26 mouse cellular contexts compared by ENCODE assay signal in the genomic region with DNA sequence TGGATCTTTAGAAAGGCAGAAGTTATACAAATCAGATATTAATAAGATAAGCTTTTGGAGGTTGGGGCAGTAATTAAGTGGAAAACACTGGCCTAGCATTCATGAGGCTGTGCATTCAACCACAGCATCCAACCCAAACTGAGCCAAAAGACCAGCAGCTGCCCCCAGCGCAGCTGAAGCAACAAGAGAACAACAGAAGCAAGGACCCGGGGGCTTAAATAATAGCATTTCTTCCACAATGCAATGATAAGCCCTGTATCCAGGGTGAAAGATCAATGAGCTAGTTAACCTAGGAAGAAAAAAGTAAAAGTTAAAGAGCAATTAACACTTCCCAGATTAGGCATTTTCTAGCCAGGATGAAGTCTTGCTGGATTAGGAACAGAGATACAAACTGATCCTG. TPM values are rescaled to one million over a fixed set of nuclear protein-coding genes. Genes with fewer than 3 reads are reported as not detected.
DNase-seq lines count a peak whose midpoint lies in the region; ATAC-seq and TF ChIP-seq lines count a peak whose summit lies in the region.
"Had no signal": no experiment of that assay in that cellular context is flagged by ENCODE, and none has a peak within 500 bp of the region (broad histone marks: within the 10 kb centered on the region; RNA-seq: fewer than 3 reads in every experiment).

No protein-coding gene starts in this region.

- intact Hi-C loops in heart, adult 2 months (cut with DNase I) = loop anchor here (5.0 to 10.0 kb wide), 2 partner anchors 485 to 973 kb away; partner anchors contain the start of gene Ppp1r9a

- TF ChIP-seq POLR2A in heart, adult 2 months (IDR thresholded peaks at IDR 0.05; ENCODE audit: insufficient read depth, low read depth, low read length) = no peak

- H3K9me3 ChIP-seq in kidney, embryonic 15.5 days (replicated peaks) = no peaks in the 10 kb centered on the region
- no peaks in the 10 kb centered on the region for H3K9me3 ChIP-seq in midbrain, embryonic 11.5 days (ENCODE audit: control insufficient read depth, low read length)
- H3K9me3 ChIP-seq in midbrain, embryonic 13.5 days = no peaks in the 10 kb centered on the region
- H3K9me3 ChIP-seq in limb, embryonic 10.5 days (replicated peaks) = no peaks in the 10 kb centered on the region
- no peaks in the 10 kb centered on the region for H3K9me3 ChIP-seq in heart, embryonic 11.5 days (replicated peaks; ENCODE audit: control insufficient read depth, low read length)
- H3K9me3 ChIP-seq: embryonic facial prominence, embryonic 13.5 days; embryonic facial prominence, embryonic 15.5 days; forebrain, embryonic 10.5 days; forebrain, embryonic 12.5 days had no signal

- no peak for ATAC-seq in kidney, embryonic 15.5 days (replicated peaks; ENCODE audit: low FRiP score)
- no peak for ATAC-seq in midbrain, embryonic 11.5 days (ENCODE audit: low FRiP score)
- no peak for ATAC-seq in midbrain, embryonic 13.5 days
- ATAC-seq in heart, embryonic 11.5 days (replicated peaks; ENCODE audit: insufficient number of reproducible peaks, low FRiP score, low TSS enrichment) = no peak
- ATAC-seq: forebrain, embryonic 14.5 days; forebrain, embryonic 16.5 days had no signal

- no peaks in the 10 kb centered on the region; the same call in 1 of the 2 replicates for H3K4me1 ChIP-seq in heart, adult 2 months (ENCODE audit: control insufficient read depth, insufficient read depth, low read length)
- H3K4me1 ChIP-seq in kidney, embryonic 15.5 days = peaks cover 15% of the 10 kb centered on the region
- peaks cover 14% of the 10 kb centered on the region; the same call in 1 of the 2 replicates for H3K4me1 ChIP-seq in midbrain, embryonic 11.5 days (ENCODE audit: control insufficient read depth, insufficient read depth, low read length)
- H3K4me1 ChIP-seq in midbrain, embryonic 13.5 days (replicated peaks) = peaks cover 36% of the 10 kb centered on the region
- H3K4me1 ChIP-seq in limb, embryonic 10.5 days = peaks cover 47% of the 10 kb centered on the region
- H3K4me1 ChIP-seq in heart, embryonic 11.5 days (ENCODE audit: control insufficient read depth, insufficient read depth, low read length) = peaks cover 7% of the 10 kb centered on the region; the same call in 1 of the 2 replicates

- no peaks in the 10 kb centered on the region for H3K27me3 ChIP-seq in heart, adult 2 months (ENCODE audit: control insufficient read depth, insufficient read depth, low read length)
- H3K27me3 ChIP-seq in kidney, embryonic 15.5 days = peaks cover 6% of the 10 kb centered on the region; the same call in 1 of the 2 replicates
- no peaks in the 10 kb centered on the region for H3K27me3 ChIP-seq in midbrain, embryonic 11.5 days (ENCODE audit: control insufficient read depth, insufficient read depth, low read length)
- peaks cover 8% of the 10 kb centered on the region for H3K27me3 ChIP-seq in midbrain, embryonic 13.5 days
- H3K27me3 ChIP-seq in limb, embryonic 10.5 days (ENCODE audit: low read depth, poor library complexity, severe bottlenecking) = no peaks in the 10 kb centered on the region
- no peaks in the 10 kb centered on the region for H3K27me3 ChIP-seq in heart, embryonic 11.5 days (ENCODE audit: control insufficient read depth, insufficient read depth, low read length)
- H3K27me3 ChIP-seq: embryonic facial prominence, embryonic 15.5 days had no signal

- H3K27ac ChIP-seq in heart, adult 2 months = no peak overlapping the region
- 0 out of 2 replicates have a peak overlapping the region, but pooled peaks have one; percentile 18 for H3K27ac ChIP-seq in kidney, embryonic 15.5 days
- H3K27ac ChIP-seq in midbrain, embryonic 11.5 days (ENCODE audit: low read depth, low read length) = no peak overlapping the region
- H3K27ac ChIP-seq in midbrain, embryonic 13.5 days = no peak overlapping the region
- no peak overlapping the region; the same call in 1 of the 2 replicates for H3K27ac ChIP-seq in limb, embryonic 10.5 days
- H3K27ac ChIP-seq in heart, embryonic 11.5 days (ENCODE audit: low read depth, low read length) = no peak overlapping the region
- H3K27ac ChIP-seq: embryonic facial prominence, embryonic 13.5 days; embryonic facial prominence, embryonic 15.5 days; forebrain, embryonic 10.5 days; forebrain, embryonic 12.5 days had no signal

- WGBS in heart, adult 2 months = 80% methylated on average over 2 of the region's 2 CpGs
- WGBS in kidney, embryonic 15.5 days = 53% methylated on average over 2 of the region's 2 CpGs
- 16% methylated on average over 2 of the region's 2 CpGs for WGBS in midbrain, embryonic 11.5 days
- whole genome bisulfite sequencing in midbrain, embryonic 13.5 days = 16% methylated on average over 2 of the region's 2 CpGs
- 84% methylated on average over 2 of the region's 2 CpGs for WGBS in limb, embryonic 10.5 days
- WGBS in heart, embryonic 11.5 days (ENCODE audit: insufficient replicate concordance) = 70% methylated on average over 2 of the region's 2 CpGs

- no peak for TF ChIP-seq CTCF in heart, adult 2 months (IDR thresholded peaks at IDR 0.05)

- no peaks in the 10 kb centered on the region for H3K79me2 ChIP-seq in heart, adult 2 months (replicated peaks; ENCODE audit: control insufficient read depth, insufficient read depth, low read length)

- H3K36me3 ChIP-seq in heart, adult 2 months (ENCODE audit: control insufficient read depth, insufficient read depth, low read length) = no peaks in the 10 kb centered on the region; the same call in 1 of the 2 replicates
- H3K36me3 ChIP-seq in kidney, embryonic 15.5 days = no peaks in the 10 kb centered on the region
- no peaks in the 10 kb centered on the region for H3K36me3 ChIP-seq in midbrain, embryonic 11.5 days (ENCODE audit: control insufficient read depth, insufficient read depth, low read length)
- H3K36me3 ChIP-seq in midbrain, embryonic 13.5 days = no peaks in the 10 kb centered on the region
- no peaks in the 10 kb centered on the region for H3K36me3 ChIP-seq in limb, embryonic 10.5 days
- no peaks in the 10 kb centered on the region for H3K36me3 ChIP-seq in heart, embryonic 11.5 days (ENCODE audit: control insufficient read depth, insufficient read depth, low read length)
- H3K36me3 ChIP-seq: embryonic facial prominence, embryonic 13.5 days; embryonic facial prominence, embryonic 15.5 days; forebrain, embryonic 10.5 days; forebrain, embryonic 12.5 days had no signal

- no peak overlapping the region for H3K4me3 ChIP-seq in heart, adult 2 months
- no peak overlapping the region for H3K4me3 ChIP-seq in kidney, embryonic 15.5 days (replicated peaks)
- no peak overlapping the region for H3K4me3 ChIP-seq in midbrain, embryonic 11.5 days (ENCODE audit: low read depth, low read length)
- H3K4me3 ChIP-seq in midbrain, embryonic 13.5 days (replicated peaks) = no peak overlapping the region
- H3K4me3 ChIP-seq in limb, embryonic 10.5 days = no peak overlapping the region
- no peak overlapping the region for H3K4me3 ChIP-seq in heart, embryonic 11.5 days (ENCODE audit: low read depth, low read length)
- H3K4me3 ChIP-seq: embryonic facial prominence, embryonic 13.5 days; embryonic facial prominence, embryonic 15.5 days; erythroblast, embryonic 14.5 days; forebrain, embryonic 10.5 days; forebrain, embryonic 12.5 days had no signal

- no peak for TF ChIP-seq EP300 in heart, adult 2 months (IDR thresholded peaks at IDR 0.05; ENCODE audit: insufficient read depth, low read depth, low read length)

- H3K9ac ChIP-seq in heart, adult 2 months (ENCODE audit: low read depth, low read length) = no peak overlapping the region
- H3K9ac ChIP-seq in kidney, embryonic 15.5 days = no peak overlapping the region
- no peak overlapping the region for H3K9ac ChIP-seq in midbrain, embryonic 11.5 days (ENCODE audit: low read length)
- no peak overlapping the region for H3K9ac ChIP-seq in midbrain, embryonic 13.5 days (replicated peaks)
- no peak overlapping the region for H3K9ac ChIP-seq in heart, embryonic 11.5 days (ENCODE audit: low read depth, low read length)
- H3K9ac ChIP-seq: embryonic facial prominence, embryonic 13.5 days; embryonic facial prominence, embryonic 15.5 days; forebrain, embryonic 12.5 days had no signal

- peak; percentile 56 for DNase-seq in heart, adult 11 months
- no peak for DNase-seq in heart, adult 2 months
- no peak for DNase-seq in kidney, postnatal 14 days
- peak; percentile 85 for DNase-seq in midbrain, embryonic 11.5 days (ENCODE audit: low spot score, missing footprints)
- peak; percentile 21 for DNase-seq in limb, embryonic 10.5 days (ENCODE audit: low spot score)
- DNase-seq: adrenal gland, adult 2 months; adrenal gland, postnatal 10 days; adrenal gland, postnatal 25 days; cerebellum, adult 11 months; cerebellum, adult 18-20 months; cerebellum, adult 8-10 months; cerebellum, adult 9-11 months; cerebellum, postnatal 14 days; cerebellum, postnatal 36 days had no signal

- no peak overlapping the region for H3K4me2 ChIP-seq in kidney, embryonic 15.5 days
- H3K4me2 ChIP-seq in midbrain, embryonic 11.5 days = no peak overlapping the region
- no peak overlapping the region for H3K4me2 ChIP-seq in midbrain, embryonic 13.5 days (replicated peaks)
- no peak overlapping the region for H3K4me2 ChIP-seq in heart, embryonic 11.5 days
- H3K4me2 ChIP-seq: embryonic facial prominence, embryonic 13.5 days; embryonic facial prominence, embryonic 15.5 days; forebrain, embryonic 12.5 days had no signal

RNA-seq across cellular contexts. Expression of gene Asb4, which starts 4.2 kb away (rescaled TPM):
- 1 to 10 TPM; 4.4 to 5.0 TPM for total RNA-seq in heart, adult 2 months (2021)
- 3.1 and 8.1 TPM in 2 replicates for polyA plus RNA-seq in heart, adult 2 months (2012; rRNA removed)
- 25.4 and 27.6 TPM in 2 replicates for polyA plus RNA-seq in kidney, embryonic 15.5 days (2015; fragmentation: Nextera tagmentation; extraction: Ambion mirVana)
- polyA plus RNA-seq in midbrain, embryonic 11.5 days (2014; fragmentation: Nextera tagmentation; extraction: Ambion mirVana) = 22.8 and 23.6 TPM in 2 replicates
- polyA plus RNA-seq in midbrain, embryonic 13.5 days (2015; fragmentation: Nextera tagmentation; extraction: Ambion mirVana) = 17.6 and 18.6 TPM in 2 replicates
- 371 and 448 TPM in 2 replicates for polyA plus RNA-seq in limb, embryonic 10.5 days (2016; fragmentation: Nextera tagmentation; extraction: Ambion mirVana)
- polyA plus RNA-seq in heart, embryonic 11.5 days (2014; fragmentation: Nextera tagmentation; extraction: Ambion mirVana) = 58.4 and 70.1 TPM in 2 replicates
- total RNA-seq: common myeloid progenitor, adult 5-6 weeks; MEL had no signal
- polyA plus RNA-seq: erythroblast, embryonic 14.5 days had no signal

Comparison
In these comparisons a context has a peak if more than half of its experiments do, and no peak if none do; other contexts are left out.
1. DNase-seq: peak in heart, adult 11 months (single experiment), midbrain, embryonic 11.5 days (single experiment) and limb, embryonic 10.5 days (single experiment); none in heart, adult 2 months (0 of 2) and kidney, postnatal 14 days (single experiment).